Mouse (Mus musculus): ENCODE measurements around the gene Heatr5b. TPM values are rescaled to one million over a fixed set of nuclear protein-coding genes. Genes with fewer than 3 reads are reported as not detected.

Gene Heatr5b
- total and polyA plus RNA-seq, 3 experiments = 9.8 to 19.9 TPM; not detected in 1

- Histone ChIP-seq H3K9me3 (replicated peaks; ENCODE audit: insufficient read depth, low read length) (no peaks in the 10 kb centered on the region), H3K36me3 (ENCODE audit: control insufficient read depth in 1 of 2, insufficient read depth in 2 of 2, low read length in 2 of 2) (no peaks in the 10 kb centered on the region; a peak in 2 of 4 replicates), H3K27ac (ENCODE audit: control insufficient read depth, low read depth, low read length) (no peak overlapping the region), H3K27me3 (ENCODE audit: control insufficient read depth in 1 of 2, insufficient read depth in 2 of 2, low read length in 2 of 2) (no peaks in the 10 kb centered on the region), H3K9ac (ENCODE audit: control insufficient read depth, low read depth, low read length, poor library complexity, severe bottlenecking) (no peak overlapping the region), H3K4me3 (ENCODE audit: control insufficient read depth in 1 of 2, insufficient read depth in 1 of 2, low read depth in 2 of 2, low read length in 2 of 2) (no peak overlapping the region), H3K4me1 (ENCODE audit: control insufficient read depth in 1 of 2, insufficient read depth in 2 of 2, low read length in 2 of 2) (no peaks in the 10 kb centered on the region), H3K79me2 (ENCODE audit: control insufficient read depth, insufficient read depth, low read length, poor library complexity) (no peaks in the 10 kb centered on the region)
- no peak for DNase-seq (ENCODE audit: low read depth, low spot score)
- TF ChIP-seq MAZ (IDR thresholded peaks at IDR 0.05; ENCODE audit: low read depth, low read length) (no peak), MYC (IDR thresholded peaks at IDR 0.05; ENCODE audit: low read depth, low read length) (no peak), KAT2A (conservative IDR thresholded peaks at IDR 0.05; ENCODE audit: low read depth, low read length) (no peak), MAFK (IDR thresholded peaks at IDR 0.05; ENCODE audit: borderline replicate concordance, low read depth, low read length) (peak; percentile 88), MAX (IDR thresholded peaks at IDR 0.05; ENCODE audit: low read length) (no peak)
Observed at GRCm38 (mm10) chr17:78809582-78809981, 25.6 kb downstream of the Heatr5b start.

- Histone ChIP-seq H3K4me1 (ENCODE audit: control insufficient read depth in 1 of 2, insufficient read depth in 2 of 2, low read length in 2 of 2) (no peaks in the 10 kb centered on the region), H3K9ac (ENCODE audit: control insufficient read depth, low read depth, low read length, poor library complexity, severe bottlenecking) (no peak overlapping the region), H3K27ac (ENCODE audit: control insufficient read depth, low read depth, low read length) (no peak overlapping the region), H3K79me2 (ENCODE audit: control insufficient read depth, insufficient read depth, low read length, poor library complexity) (no peaks in the 10 kb centered on the region), H3K9me3 (replicated peaks; ENCODE audit: insufficient read depth, low read length) (no peaks in the 10 kb centered on the region), H3K36me3 (ENCODE audit: control insufficient read depth in 1 of 2, insufficient read depth in 2 of 2, low read length in 2 of 2) (no peaks in the 10 kb centered on the region; a peak in 1 of 4 replicates), H3K4me3 (ENCODE audit: control insufficient read depth in 1 of 2, insufficient read depth in 1 of 2, low read depth in 2 of 2, low read length in 2 of 2) (no peak overlapping the region), H3K27me3 (ENCODE audit: control insufficient read depth in 1 of 2, insufficient read depth in 2 of 2, low read length in 2 of 2) (no peaks in the 10 kb centered on the region)
- TF ChIP-seq MAFK (IDR thresholded peaks at IDR 0.05; ENCODE audit: borderline replicate concordance, low read depth, low read length) = no peak
- peak; percentile 79 for TF ChIP-seq RAD21 (IDR thresholded peaks at IDR 0.05; ENCODE audit: low read depth, low read length)
- TF ChIP-seq POLR2AphosphoS5 (IDR thresholded peaks at IDR 0.05; ENCODE audit: borderline replicate concordance, low read depth, low read length) = no peak
- no peak for TF ChIP-seq POLR2AphosphoS2 (IDR thresholded peaks at IDR 0.05; ENCODE audit: low read length)
- TF ChIP-seq CTCF (IDR thresholded peaks at IDR 0.05 in 2 of 3, conservative IDR thresholded peaks at IDR 0.05 in 1 of 3; ENCODE audit: control insufficient read depth in 1 of 3, insufficient read depth in 1 of 3, low read depth in 2 of 3, low read length in 3 of 3, poor library complexity in 1 of 3, severe bottlenecking in 1 of 3) = peak; percentile 8 to 80 (median 70); a peak in 4 of 6 replicates
- TF ChIP-seq NELFE (IDR thresholded peaks at IDR 0.05; ENCODE audit: low read depth, low read length) = no peak
- TF ChIP-seq MYC (IDR thresholded peaks at IDR 0.05; ENCODE audit: low read depth, low read length) = 0 out of 2 replicates have a peak, but pooled peaks have one; percentile 19
- peak; percentile 25; the same call in 1 of the 2 replicates for TF ChIP-seq ZC3H11A (IDR thresholded peaks at IDR 0.05; ENCODE audit: low read depth, low read length)
- TF ChIP-seq SMC3 (IDR thresholded peaks at IDR 0.05; ENCODE audit: low read depth, low read length) = peak; percentile 64
- peak; percentile 54 for DNase-seq (ENCODE audit: low read depth, low spot score)
Observed at GRCm38 (mm10) chr17:78809019-78809418, 26.1 kb downstream of the Heatr5b start.

GRCm38 (mm10) chr17:78797222-78797621 lies 37.9 kb downstream of the Heatr5b start:
- TF ChIP-seq GABPA (IDR thresholded peaks at IDR 0.05; ENCODE audit: low read depth, low read length) (no peak), USF2 (IDR thresholded peaks at IDR 0.05; ENCODE audit: borderline replicate concordance in 1 of 2, insufficient read depth in 1 of 2, low read depth in 1 of 2, low read length in 2 of 2) (peak; percentile 52 to 84; a peak in 3 of 4 replicates), USF1 (IDR thresholded peaks at IDR 0.05; ENCODE audit: low read depth, low read length) (peak; percentile 88), UBTF (IDR thresholded peaks at IDR 0.05; ENCODE audit: borderline replicate concordance, insufficient read depth, low read depth, low read length) (no peak)

More at GRCm38 (mm10) chr17:78797222-78797621, 37.9 kb downstream of the Heatr5b start:
- Histone ChIP-seq H3K79me2 (ENCODE audit: control insufficient read depth, insufficient read depth, low read length, poor library complexity) (no peaks in the 10 kb centered on the region), H3K4me3 (ENCODE audit: control insufficient read depth in 1 of 2, insufficient read depth in 1 of 2, low read depth in 2 of 2, low read length in 2 of 2) (no peak overlapping the region), H3K9ac (ENCODE audit: control insufficient read depth, low read depth, low read length, poor library complexity, severe bottlenecking) (no peak overlapping the region), H3K36me3 (ENCODE audit: control insufficient read depth in 1 of 2, insufficient read depth in 2 of 2, low read length in 2 of 2) (peaks cover 2 to 12% of the 10 kb centered on the region in 2 experiments; a peak in 3 of 4 replicates), H3K27ac (ENCODE audit: control insufficient read depth, low read depth, low read length) (no peak overlapping the region), H3K27me3 (ENCODE audit: control insufficient read depth in 1 of 2, insufficient read depth in 2 of 2, low read length in 2 of 2) (no peaks in the 10 kb centered on the region), H3K9me3 (replicated peaks; ENCODE audit: insufficient read depth, low read length) (no peaks in the 10 kb centered on the region), H3K4me1 (ENCODE audit: control insufficient read depth in 1 of 2, insufficient read depth in 2 of 2, low read length in 2 of 2) (peaks cover 3 to 4% of the 10 kb centered on the region in 2 experiments; a peak in 2 of 4 replicates)
- DNase-seq (ENCODE audit: low read depth, low spot score) = peak; percentile 25

Measured in MEL (cell line).